Mouse (Mus musculus) heart, embryonic 14.5 days (tissue): ENCODE data around the gene Hoxa2. TPM values are rescaled to one million over a fixed set of nuclear protein-coding genes. Genes with fewer than 3 reads are reported as not detected.

Experiments
- ATAC-seq: fragments of 200-750 bp; cut with Nextera tagmentation; 2 replicates; pipeline ENCODE4 v1.8.0; 2017; ENCODE audit warnings: low read depth, moderate TSS enrichment; ENCODE audit not compliant: insufficient number of reproducible peaks, insufficient read depth, low FRiP score
- H3K27ac ChIP-seq, 2 experiments: fragments of 200-500 bp in 1 of 2; fragments of 300-500 bp in 1 of 2; sonication (generic) in 1 of 2; replicated peaks in 1 of 2; 2 replicates each; pipeline ENCODE4 v1.5.1; 2012 to 2014; ENCODE audit warnings: low read depth in 2 of 2, low read length in 2 of 2, control low read depth in 1 of 2, mild to moderate bottlenecking in 1 of 2, mixed read lengths in 1 of 2; ENCODE audit not compliant: control insufficient read depth in 1 of 2, insufficient read depth in 1 of 2
- H3K27me3 ChIP-seq: fragments of 300-500 bp; sonication (generic); 2 replicates; pipeline ENCODE4 v1.6.1; 2014; ENCODE audit warnings: mild to moderate bottlenecking, low read length, control low read depth; ENCODE audit not compliant: control insufficient read depth, insufficient read depth
- H3K36me3 ChIP-seq: fragments of 300-500 bp; sonication (generic); 2 replicates; pipeline ENCODE4 v1.6.1; 2014; ENCODE audit warnings: mild to moderate bottlenecking, control low read depth, low read length, mixed read lengths; ENCODE audit not compliant: control insufficient read depth, insufficient read depth
- H3K4me1 ChIP-seq, 2 experiments: fragments of 200-500 bp in 1 of 2; fragments of 300-500 bp in 1 of 2; sonication (generic) in 1 of 2; 2 replicates each; pipeline ENCODE4 v1.6.1; 2012 to 2014; ENCODE audit warnings: low read length in 2 of 2, control low read depth in 1 of 2, mixed read lengths in 1 of 2; ENCODE audit not compliant: control insufficient read depth in 2 of 2, insufficient read depth in 2 of 2
- H3K4me2 ChIP-seq: fragments of 300-500 bp; sonication (generic); 2 replicates; pipeline ENCODE4 v1.6.1; 2014; ENCODE audit warnings: mild to moderate bottlenecking, low read length
- H3K4me3 ChIP-seq, 2 experiments: fragments of 200-500 bp in 1 of 2; fragments of 300-500 bp in 1 of 2; sonication (generic) in 1 of 2; 2 replicates each; pipeline ENCODE4 v1.5.1; 2012 to 2014; ENCODE audit warnings: low read length in 2 of 2, mild to moderate bottlenecking in 2 of 2, control low read depth in 1 of 2, low read depth in 1 of 2, moderate library complexity in 1 of 2; ENCODE audit not compliant: control insufficient read depth in 1 of 2, insufficient read depth in 1 of 2
- H3K9ac ChIP-seq: fragments of 300-500 bp; sonication (generic); 2 replicates; pipeline ENCODE4 v1.6.1; 2014; ENCODE audit warnings: mild to moderate bottlenecking, low read length
- H3K9me3 ChIP-seq: fragments of 300-500 bp; sonication (generic); 2 replicates; pipeline ENCODE4 v1.6.1; 2016; ENCODE audit warnings: low read length, control low read depth; ENCODE audit not compliant: control insufficient read depth
- WGBS: fragments of 180-500 bp; shearing (Covaris S2); extraction: QIAGEN DNeasy Blood & Tissue Kit; methylation state at CpG from one replicate; pipeline ENCODE4 v1.1.7; 2014; 5-methylcytosine and 5-hydroxymethylcytosine counted together
- polyA plus RNA-seq: library from polyadenylated mRNA; unstranded; fragments of >200 nt; fragmentation: Nextera tagmentation; extraction: Ambion mirVana; gene quantifications from 2 replicates; pipeline ENCODE4 v1.2.1, GENCODE M21; 2014

Gene Hoxa2
- polyA plus RNA-seq: 0.51 and 0.66 TPM in 2 replicates

GRCm38 (mm10) chr6:52164626-52165440, at the start of gene Hoxa2:
Hoxa2 (minus strand) TSS chr6:52164831.
- Histone ChIP-seq H3K4me2 (peak within 1 kb of the TSS; percentile 48), H3K36me3 (no peaks in the 10 kb centered on the region), H3K9me3 (no peaks in the 10 kb centered on the region), H3K27me3 (peaks cover 98% of the 10 kb centered on the region), H3K4me1 (peaks cover 4 to 5% of the 10 kb centered on the region in 2 experiments; a peak in 1 of 4 replicates), H3K27ac (peak within 1 kb of the TSS in 1 of 2 experiments; percentile 59; a peak in 2 of 4 replicates), H3K9ac (peak within 1 kb of the TSS; percentile 54; the same call in 1 of the 2 replicates), H3K4me3 (peak within 1 kb of the TSS; percentile 4 to 33; a peak in 3 of 4 replicates)
- no peak for ATAC-seq
- WGBS: 1% methylated on average over 25 of the region's 25 CpGs

DNA sequence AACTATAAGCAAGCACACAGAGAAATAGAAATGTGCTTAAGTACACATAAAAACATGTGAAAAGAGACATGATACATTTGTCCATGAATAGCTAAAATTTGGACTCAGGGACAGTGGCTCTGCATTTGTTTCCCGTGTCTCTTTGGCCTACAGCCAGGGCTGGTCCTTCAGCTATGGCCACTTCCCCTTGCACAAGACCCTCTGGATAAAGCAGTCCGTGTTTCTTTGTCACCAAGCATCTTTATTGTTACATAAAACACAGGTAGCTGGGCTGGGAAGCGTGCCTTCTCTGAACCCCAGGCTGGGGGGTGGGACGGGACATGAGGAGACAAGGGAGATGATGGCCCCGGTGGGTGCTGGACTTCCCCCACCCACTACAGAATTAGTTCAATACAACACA, 49.6 kb upstream of the Hoxa2 start:
- no peak for ATAC-seq
- 11% methylated on average over 5 of the region's 5 CpGs for WGBS

GRCm38 (mm10) chr6:52213119-52213986, 48.7 kb upstream of the Hoxa2 start, which contains the start of the genes Hoxa3 and Gm28308:
Hoxa3 (minus strand) TSS chr6:52213336.
Gm28308 (minus strand) TSS chr6:52213339.
- Histone ChIP-seq H3K9me3 (no peaks in the 10 kb centered on the region), H3K4me1 (peaks cover 3 to 17% of the 10 kb centered on the region in 2 experiments; a peak in 2 of 4 replicates), H3K27me3 (peaks cover 100% of the 10 kb centered on the region), H3K9ac (no peak within 1 kb of the TSS), H3K4me2 (peak within 1 kb of the TSS; percentile 51), H3K36me3 (no peaks in the 10 kb centered on the region), H3K27ac (no peak within 1 kb of the TSS), H3K4me3 (peak within 1 kb of the TSS; percentile 3 to 29; a peak in 2 of 4 replicates)
- no peak for ATAC-seq
- WGBS: 2% methylated on average over 38 of the region's 38 CpGs

More for the DNA sequence above, 49.6 kb upstream of the Hoxa2 start:
- Histone ChIP-seq H3K36me3 (no peaks in the 10 kb centered on the region), H3K4me3 (no peak overlapping the region), H3K9ac (no peak overlapping the region), H3K4me2 (no peak overlapping the region), H3K27ac (no peak overlapping the region), H3K9me3 (no peaks in the 10 kb centered on the region), H3K4me1 (peaks cover 3 to 14% of the 10 kb centered on the region in 2 experiments; a peak in 2 of 4 replicates), H3K27me3 (peaks cover 100% of the 10 kb centered on the region)

GRCm38 (mm10) chr6:52212556-52213118, 48.0 kb upstream of the Hoxa2 start:
- Histone ChIP-seq H3K4me3 (peak overlapping the region; percentile 3 to 29; a peak in 2 of 4 replicates), H3K27ac (no peak overlapping the region), H3K4me1 (peaks cover 3 to 17% of the 10 kb centered on the region in 2 experiments; a peak in 2 of 4 replicates), H3K27me3 (peaks cover 100% of the 10 kb centered on the region), H3K4me2 (peak overlapping the region; percentile 51), H3K9ac (no peak overlapping the region), H3K9me3 (no peaks in the 10 kb centered on the region), H3K36me3 (no peaks in the 10 kb centered on the region)
- ATAC-seq: no peak
- WGBS: 1% methylated on average over 22 of the region's 22 CpGs

GRCm38 (mm10) chr6:52211961-52212360, 47.3 kb upstream of the Hoxa2 start:
- Histone ChIP-seq H3K9me3 (no peaks in the 10 kb centered on the region), H3K9ac (no peak overlapping the region), H3K36me3 (no peaks in the 10 kb centered on the region), H3K27ac (no peak overlapping the region), H3K27me3 (peaks cover 100% of the 10 kb centered on the region), H3K4me2 (no peak overlapping the region), H3K4me1 (peaks cover 3 to 12% of the 10 kb centered on the region in 2 experiments; a peak in 2 of 4 replicates), H3K4me3 (no peak overlapping the region)
- no peak for ATAC-seq
- 4% methylated on average over 13 of the region's 13 CpGs for WGBS

DNA sequence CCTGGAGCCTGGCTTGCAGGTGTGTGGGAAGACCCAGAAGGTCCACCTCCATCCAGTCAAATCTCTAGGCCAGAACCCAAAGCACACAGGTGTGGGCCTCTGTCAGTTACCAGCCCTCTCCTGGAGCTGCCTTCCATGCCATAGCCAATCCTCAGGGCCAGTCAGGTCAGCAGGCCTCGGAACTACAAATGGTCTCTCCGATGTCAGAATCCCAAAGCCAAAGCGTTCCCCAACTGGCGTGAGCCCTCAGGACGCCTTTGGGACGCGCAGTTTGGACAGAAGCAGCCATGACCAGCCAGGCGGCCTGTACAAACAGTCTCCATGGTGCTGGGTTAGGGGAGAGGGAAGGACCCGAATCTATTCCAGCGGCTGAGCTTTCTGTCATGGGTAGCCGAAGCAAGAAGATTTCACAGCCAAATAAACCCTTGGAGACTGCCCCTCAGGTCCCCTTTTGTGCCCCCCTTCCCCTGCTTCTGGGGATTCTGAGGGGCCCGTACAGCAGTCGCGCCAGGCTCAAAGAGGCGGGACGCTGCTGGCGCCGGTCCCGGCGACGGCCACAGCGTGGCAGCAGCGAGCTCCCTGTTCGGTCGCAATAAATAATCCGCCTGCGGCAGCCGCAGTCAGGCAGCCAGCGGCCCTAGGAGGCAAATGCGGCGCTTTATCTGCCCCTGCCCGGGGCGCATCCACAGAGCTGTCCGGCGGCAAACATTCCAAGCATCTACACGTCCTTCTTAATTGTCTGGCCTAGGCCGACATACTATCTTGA, 46.7 kb upstream of the Hoxa2 start:
- Histone ChIP-seq H3K27me3 (peaks cover 100% of the 10 kb centered on the region), H3K9me3 (no peaks in the 10 kb centered on the region), H3K4me3 (0 out of 4 replicates have a peak overlapping the region, but pooled peaks of 1 of the 2 experiments have one; percentile 1), H3K4me1 (peaks cover 3 to 10% of the 10 kb centered on the region in 2 experiments; a peak in 2 of 4 replicates), H3K27ac (no peak overlapping the region), H3K36me3 (no peaks in the 10 kb centered on the region), H3K4me2 (no peak overlapping the region), H3K9ac (no peak overlapping the region)
- no peak for ATAC-seq
- 1% methylated on average over 37 of the region's 37 CpGs for WGBS
